Mouse (Mus musculus): ENCODE data around the gene Tnfaip2. TPM values are rescaled to one million over a fixed set of nuclear protein-coding genes. Genes with fewer than 3 reads are reported as not detected.

Gene Tnfaip2
- polyA plus RNA-seq, 1 experiment from 2014 or later, result 96.6 TPM

- H3K27me3 ChIP-seq, result peaks cover 37% of the 10 kb centered on the region
- peak overlapping the region; percentile 36 for H3K27ac ChIP-seq
- WGBS (ENCODE audit: insufficient replicate concordance), result 70% methylated on average over 9 of the region's 9 CpGs
- DNase-seq, result no peak
- H3K4me2 ChIP-seq, result peak overlapping the region; percentile 96
- peak overlapping the region; percentile 80; the same call in 1 of the 2 replicates for H3K4me3 ChIP-seq (replicated peaks)
- peaks cover 68% of the 10 kb centered on the region for H3K4me1 ChIP-seq (replicated peaks)
- no peaks in the 10 kb centered on the region for H3K9me3 ChIP-seq (replicated peaks)
- H3K36me3 ChIP-seq, result peaks cover 84% of the 10 kb centered on the region
- no peak for ATAC-seq (ENCODE audit: low read depth)
- H3K9ac ChIP-seq, result peak overlapping the region; percentile 98; the same call in 1 of the 2 replicates
Observed at GRCm38 (mm10) chr12:111447350-111447749, 5.1 kb downstream of the Tnfaip2 start.

- H3K4me3 ChIP-seq (replicated peaks), result no peak overlapping the region
- 76% methylated on average over 22 of the region's 22 CpGs for WGBS (ENCODE audit: insufficient replicate concordance)
- DNase-seq, result no peak
Observed at GRCm38 (mm10) chr12:111447898-111448760, 5.9 kb downstream of the Tnfaip2 start.

GRCm38 (mm10) chr12:111448931-111449705, 6.8 kb downstream of the Tnfaip2 start:
- Histone ChIP-seq H3K36me3 (peaks cover 99% of the 10 kb centered on the region), H3K27ac (no peak overlapping the region)
- 60% methylated on average over 13 of the region's 14 CpGs for WGBS (ENCODE audit: insufficient replicate concordance)

More at GRCm38 (mm10) chr12:111447898-111448760, 5.9 kb downstream of the Tnfaip2 start:
- Histone ChIP-seq H3K4me2 (no peak overlapping the region), H3K9ac (0 out of 2 replicates have a peak overlapping the region, but pooled peaks have one; percentile 98), H3K4me1 (replicated peaks) (peaks cover 66% of the 10 kb centered on the region), H3K36me3 (peaks cover 92% of the 10 kb centered on the region), H3K9me3 (replicated peaks) (no peaks in the 10 kb centered on the region), H3K27ac (no peak overlapping the region), H3K27me3 (peaks cover 37% of the 10 kb centered on the region)
- no peak for ATAC-seq (ENCODE audit: low read depth)

GRCm38 (mm10) chr12:111450359-111450758, 8.1 kb downstream of the Tnfaip2 start:
- Histone ChIP-seq H3K4me3 (replicated peaks) (no peak overlapping the region), H3K4me2 (no peak overlapping the region), H3K27ac (peak overlapping the region; percentile 9; the same call in 1 of the 2 replicates), H3K4me1 (replicated peaks) (peaks cover 62% of the 10 kb centered on the region), H3K9ac (no peak overlapping the region), H3K36me3 (peaks cover 98% of the 10 kb centered on the region), H3K27me3 (peaks cover 28% of the 10 kb centered on the region), H3K9me3 (replicated peaks) (no peaks in the 10 kb centered on the region)
- ATAC-seq (ENCODE audit: low read depth) (no peak), DNase-seq (no peak)
- 78% methylated on average over 6 of the region's 6 CpGs for WGBS (ENCODE audit: insufficient replicate concordance)

More at GRCm38 (mm10) chr12:111448931-111449705, 6.8 kb downstream of the Tnfaip2 start:
- no peaks in the 10 kb centered on the region for H3K9me3 ChIP-seq (replicated peaks)
- DNase-seq (no peak), ATAC-seq (ENCODE audit: low read depth) (no peak)
- peaks cover 37% of the 10 kb centered on the region for H3K27me3 ChIP-seq
- no peak overlapping the region for H3K4me2 ChIP-seq
- no peak overlapping the region for H3K9ac ChIP-seq
- no peak overlapping the region for H3K4me3 ChIP-seq (replicated peaks)
- peaks cover 70% of the 10 kb centered on the region for H3K4me1 ChIP-seq (replicated peaks)

- 85% methylated on average over 7 of the region's 7 CpGs for WGBS (ENCODE audit: insufficient replicate concordance)
- Histone ChIP-seq H3K36me3 (peaks cover 86% of the 10 kb centered on the region), H3K4me3 (replicated peaks) (no peak overlapping the region), H3K9ac (no peak overlapping the region), H3K27me3 (peaks cover 16% of the 10 kb centered on the region), H3K27ac (no peak overlapping the region), H3K9me3 (replicated peaks) (no peaks in the 10 kb centered on the region), H3K4me2 (no peak overlapping the region), H3K4me1 (replicated peaks) (peaks cover 61% of the 10 kb centered on the region)
- ATAC-seq (ENCODE audit: low read depth) (no peak), DNase-seq (no peak)
Observed at GRCm38 (mm10) chr12:111451561-111451960, 9.3 kb downstream of the Tnfaip2 start.

GRCm38 (mm10) chr12:111454021-111454420, 11.8 kb downstream of the Tnfaip2 start:
- peaks cover 14% of the 10 kb centered on the region; the same call in 1 of the 2 replicates for H3K27me3 ChIP-seq
- 62% methylated on average over 4 of the region's 4 CpGs for WGBS (ENCODE audit: insufficient replicate concordance)
- DNase-seq (no peak), ATAC-seq (ENCODE audit: low read depth) (no peak)
- no peak overlapping the region for H3K4me2 ChIP-seq
- H3K9me3 ChIP-seq (replicated peaks), result no peaks in the 10 kb centered on the region
- H3K9ac ChIP-seq, result no peak overlapping the region
- H3K36me3 ChIP-seq, result peaks cover 62% of the 10 kb centered on the region
- no peak overlapping the region for H3K27ac ChIP-seq
- H3K4me3 ChIP-seq (replicated peaks), result no peak overlapping the region
- peaks cover 37% of the 10 kb centered on the region for H3K4me1 ChIP-seq (replicated peaks)

GRCm38 (mm10) chr12:111454543-111455280, 12.4 kb downstream of the Tnfaip2 start:
- ATAC-seq (ENCODE audit: low read depth), result no peak
- peaks cover 36% of the 10 kb centered on the region for H3K4me1 ChIP-seq (replicated peaks)
- H3K27ac ChIP-seq, result 0 out of 2 replicates have a peak overlapping the region, but pooled peaks have one; percentile 8
- no peak overlapping the region for H3K9ac ChIP-seq
- no peak for DNase-seq
- peaks cover 16% of the 10 kb centered on the region for H3K27me3 ChIP-seq
- peaks cover 55% of the 10 kb centered on the region for H3K36me3 ChIP-seq
- H3K4me2 ChIP-seq, result no peak overlapping the region
- WGBS (ENCODE audit: insufficient replicate concordance), result 74% methylated on average over 10 of the region's 10 CpGs
- H3K9me3 ChIP-seq (replicated peaks), result no peaks in the 10 kb centered on the region
- H3K4me3 ChIP-seq (replicated peaks), result no peak overlapping the region

- peaks cover 23% of the 10 kb centered on the region for H3K27me3 ChIP-seq
- no peak overlapping the region for H3K4me3 ChIP-seq (replicated peaks)
- peaks cover 48% of the 10 kb centered on the region for H3K36me3 ChIP-seq
- H3K4me1 ChIP-seq (replicated peaks), result peaks cover 29% of the 10 kb centered on the region
- ATAC-seq (ENCODE audit: low read depth), result no peak
- H3K27ac ChIP-seq, result peak overlapping the region; percentile 19; the same call in 1 of the 2 replicates
- no peak overlapping the region for H3K4me2 ChIP-seq
- 63% methylated on average over 12 of the region's 12 CpGs for WGBS (ENCODE audit: insufficient replicate concordance)
- no peak for DNase-seq
- no peaks in the 10 kb centered on the region for H3K9me3 ChIP-seq (replicated peaks)
- H3K9ac ChIP-seq, result no peak overlapping the region
Observed at GRCm38 (mm10) chr12:111455311-111455846, 13.1 kb downstream of the Tnfaip2 start.

- Histone ChIP-seq H3K9ac (no peak overlapping the region), H3K9me3 (replicated peaks) (no peaks in the 10 kb centered on the region), H3K27ac (peak overlapping the region; percentile 19; the same call in 1 of the 2 replicates), H3K27me3 (peaks cover 28% of the 10 kb centered on the region), H3K4me2 (no peak overlapping the region), H3K4me3 (replicated peaks) (no peak overlapping the region), H3K36me3 (peaks cover 43% of the 10 kb centered on the region), H3K4me1 (replicated peaks) (peaks cover 28% of the 10 kb centered on the region)
- 44% methylated on average over 8 of the region's 8 CpGs for WGBS (ENCODE audit: insufficient replicate concordance)
- ATAC-seq (ENCODE audit: low read depth), result no peak
- DNase-seq, result no peak
Observed at GRCm38 (mm10) chr12:111455860-111456259, 13.6 kb downstream of the Tnfaip2 start.

- no peaks in the 10 kb centered on the region for H3K9me3 ChIP-seq (replicated peaks)
- peaks cover 25% of the 10 kb centered on the region for H3K27me3 ChIP-seq
- H3K9ac ChIP-seq, result no peak overlapping the region
- H3K4me1 ChIP-seq (replicated peaks), result peaks cover 36% of the 10 kb centered on the region
- WGBS (ENCODE audit: insufficient replicate concordance), result 62% methylated on average over 1 of the region's 1 CpGs
- H3K36me3 ChIP-seq, result peaks cover 24% of the 10 kb centered on the region
- DNase-seq (no peak), ATAC-seq (ENCODE audit: low read depth) (no peak)
- no peak overlapping the region for H3K4me2 ChIP-seq
- no peak overlapping the region for H3K27ac ChIP-seq
- H3K4me3 ChIP-seq (replicated peaks), result no peak overlapping the region
Observed at GRCm38 (mm10) chr12:111457742-111458141, 15.5 kb downstream of the Tnfaip2 start.

Data from liver, embryonic 13.5 days (tissue).